Mouse (Mus musculus): ENCODE measurements around the gene Dennd2a. TPM values are rescaled to one million over a fixed set of nuclear protein-coding genes. Genes with fewer than 3 reads are reported as not detected.

Gene Dennd2a
- 1 to 10 TPM; 7.0 to 7.8 TPM for total RNA-seq (2023)

GRCm38 (mm10) chr6:39557723-39558261 lies at the start of gene Dennd2a:
Gene Dennd2a, minus strand, starts transcription at chr6:39557867.

DNA sequence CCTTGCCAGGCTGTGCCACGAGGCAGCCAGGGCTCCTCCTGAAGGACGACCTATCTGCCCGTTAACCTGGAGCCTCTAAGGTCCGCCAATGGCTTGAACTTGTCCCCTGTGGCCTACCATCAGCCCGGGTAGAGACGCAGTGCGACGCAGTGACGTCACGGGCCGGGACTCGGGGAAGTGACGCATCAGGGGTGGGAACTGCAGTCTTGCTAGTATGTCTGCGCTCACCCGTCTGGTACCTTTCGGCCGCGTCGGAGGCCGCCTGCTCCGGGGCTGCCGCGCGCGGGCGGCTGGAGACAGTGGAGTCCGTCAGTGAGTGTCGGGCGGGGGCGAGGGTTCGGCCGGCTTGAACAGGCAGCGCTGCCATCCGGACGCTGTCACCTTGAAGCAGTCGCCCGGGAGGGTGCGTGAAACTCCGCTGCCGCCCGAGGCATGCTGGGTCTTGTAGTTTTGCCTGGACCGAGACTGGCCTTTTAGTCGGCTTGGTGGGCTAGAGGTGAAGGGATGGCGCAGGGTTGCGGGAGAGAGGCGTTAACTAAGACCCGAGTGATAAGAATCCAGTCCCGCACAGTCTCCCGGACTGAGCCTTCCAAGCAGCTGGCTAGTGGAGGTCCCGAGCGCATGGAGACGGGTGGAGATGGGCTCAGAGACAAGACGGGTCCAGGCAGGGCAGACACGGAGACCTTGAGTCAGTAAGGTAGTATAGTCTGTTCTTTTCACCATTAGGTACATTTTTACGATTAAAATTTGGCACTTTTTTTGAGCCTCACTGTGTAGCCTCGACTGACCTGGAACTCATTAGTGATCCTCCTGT lies 34.9 kb upstream of the Dennd2a start, which contains the start of gene Ndufb2:
Gene Ndufb2, plus strand, starts transcription at position 174 of the 814 bp plus-strand sequence.

GRCm38 (mm10) chr6:39585517-39585916 lies 27.9 kb upstream of the Dennd2a start, which contains the start of gene Gm42420:
Gene Gm42420, plus strand, starts transcription at chr6:39585753.

GRCm38 (mm10) chr6:39573791-39574554 lies 16.3 kb upstream of the Dennd2a start, which contains the start of gene Adck2:
Gene Adck2, plus strand, starts transcription at chr6:39573873.

GRCm38 (mm10) chr6:39419851-39420721 lies 137.6 kb downstream of the Dennd2a start, which contains the start of gene Mkrn1:
Gene Mkrn1, minus strand, starts transcription at chr6:39420462.

Other genes starting within 250 kb of the Dennd2a start
- 10 to 100 TPM; 43.4 to 64.4 TPM for gene Slc37a3, start 180.2 kb downstream of the Dennd2a start, total RNA-seq (2023)
- 1 to 10 TPM; 2.4 to 2.6 TPM for gene Rab19, start 176.7 kb downstream of the Dennd2a start, total RNA-seq (2023)
- gene Mkrn1, start 137.4 kb downstream of the Dennd2a start, total RNA-seq (2023) = 100 to 1,000 TPM; 141 to 145 TPM
- 10 to 100 TPM; 19.3 to 24.4 TPM for gene Adck2, start 16.0 kb upstream of the Dennd2a start, total RNA-seq (2023)
- not detected for gene Gm42420, start 27.9 kb upstream of the Dennd2a start, total RNA-seq (2023)
- gene Ndufb2, start 34.7 kb upstream of the Dennd2a start, total RNA-seq (2023) = 10 to 100 TPM; 38.7 to 39.1 TPM
- gene Braf, start 167.6 kb upstream of the Dennd2a start, total RNA-seq (2023) = 10 to 100 TPM; 79.6 to 86.8 TPM